Comparison of ENCODE assay signal across 20 mouse cellular contexts in genomic region chr9:54915576-54915975, GRCm38 (mm10). TPM values are rescaled to one million over a fixed set of nuclear protein-coding genes. Genes with fewer than 3 reads are reported as not detected.
DNase-seq lines count a peak whose midpoint lies in the region; ATAC-seq lines count a peak whose summit lies in the region.
"Had no signal": no experiment of that assay in that cellular context is flagged by ENCODE, and none has a peak within 500 bp of the region (broad histone marks: within the 10 kb centered on the region; RNA-seq: fewer than 3 reads in every experiment).

No protein-coding gene starts in this region.

- no peaks in the 10 kb centered on the region for H3K9me3 ChIP-seq in midbrain, embryonic 11.5 days (ENCODE audit: control insufficient read depth, low read length)
- H3K9me3 ChIP-seq in midbrain, embryonic 14.5 days (ENCODE audit: control insufficient read depth, low read length), result no peaks in the 10 kb centered on the region

- peaks cover 4% of the 10 kb centered on the region; the same call in 1 of the 2 replicates for H3K4me1 ChIP-seq in midbrain, embryonic 11.5 days (ENCODE audit: control insufficient read depth, insufficient read depth, low read length)
- 0 out of 2 replicates have a peak, but pooled peaks cover 5% of the 10 kb centered on the region for H3K4me1 ChIP-seq in midbrain, embryonic 14.5 days (ENCODE audit: control insufficient read depth, insufficient read depth, low read length)

- H3K27ac ChIP-seq in midbrain, embryonic 11.5 days (ENCODE audit: low read depth, low read length), result no peak overlapping the region
- no peak overlapping the region for H3K27ac ChIP-seq in midbrain, embryonic 14.5 days (replicated peaks; ENCODE audit: low read depth, low read length)

- no peaks in the 10 kb centered on the region for H3K36me3 ChIP-seq in midbrain, embryonic 11.5 days (ENCODE audit: control insufficient read depth, insufficient read depth, low read length)
- H3K36me3 ChIP-seq in midbrain, embryonic 14.5 days (ENCODE audit: control insufficient read depth, insufficient read depth, low read length), result peaks cover 12% of the 10 kb centered on the region

- WGBS in midbrain, embryonic 11.5 days, result 69% methylated on average over 7 of the region's 7 CpGs
- 73% methylated on average over 7 of the region's 7 CpGs for WGBS in midbrain, embryonic 14.5 days

- H3K4me2 ChIP-seq in midbrain, embryonic 11.5 days, result no peak overlapping the region
- no peak overlapping the region for H3K4me2 ChIP-seq in midbrain, embryonic 14.5 days (ENCODE audit: low read length)

- ATAC-seq in midbrain, embryonic 11.5 days (ENCODE audit: low FRiP score), result no peak
- no peak for ATAC-seq in midbrain, embryonic 14.5 days (ENCODE audit: low FRiP score, low TSS enrichment)
- ATAC-seq: activated CD4-positive, CD25-positive, alpha-beta regulatory T cell, adult 4 months; CD4-positive, CD25-positive, alpha-beta regulatory T cell, adult 4 months; Patski had no signal

- H3K4me3 ChIP-seq in midbrain, embryonic 11.5 days (ENCODE audit: low read depth, low read length), result no peak overlapping the region
- no peak overlapping the region for H3K4me3 ChIP-seq in midbrain, embryonic 14.5 days (replicated peaks; ENCODE audit: low read depth, low read length)

- H3K9ac ChIP-seq in midbrain, embryonic 11.5 days (ENCODE audit: low read length), result no peak overlapping the region
- H3K9ac ChIP-seq in midbrain, embryonic 14.5 days (replicated peaks; ENCODE audit: low read length), result no peak overlapping the region

- peak; percentile 69 for DNase-seq in heart, adult 11 months
- DNase-seq in heart, adult 18-20 months, result no peak
- peak; percentile 66 for DNase-seq in midbrain, embryonic 11.5 days (ENCODE audit: low spot score, missing footprints)
- DNase-seq in midbrain, embryonic 14.5 days, result no peak
- DNase-seq: adrenal gland, adult 2 months; adrenal gland, adult 8-10 months; adrenal gland, postnatal 10 days; adrenal gland, postnatal 14 days; adrenal gland, postnatal 25 days; adrenal gland, postnatal 36 days; B cell, adult 2 months; cerebellum, adult 11 months; cerebellum, adult 18-20 months had no signal

- no peaks in the 10 kb centered on the region for H3K27me3 ChIP-seq in midbrain, embryonic 11.5 days (ENCODE audit: control insufficient read depth, insufficient read depth, low read length)
- no peaks in the 10 kb centered on the region for H3K27me3 ChIP-seq in midbrain, embryonic 14.5 days (ENCODE audit: control insufficient read depth, insufficient read depth, low read length)
- H3K27me3 ChIP-seq: CH12.LX, Patski had no signal

RNA-seq across cellular contexts. Expression of gene Hykk, which starts 1.5 kb away (rescaled TPM):
- total RNA-seq in heart, adult 18-20 months (2021), result 1 to 10 TPM; 1.2 to 1.3 TPM
- polyA plus RNA-seq in midbrain, embryonic 11.5 days (2014; fragmentation: Nextera tagmentation; extraction: Ambion mirVana), result 4.2 and 4.5 TPM in 2 replicates
- 1.5 and 2.1 TPM in 2 replicates for polyA plus RNA-seq in midbrain, embryonic 14.5 days (2014; fragmentation: Nextera tagmentation; extraction: Ambion mirVana)
- total RNA-seq: MEL had no signal
- polyA plus RNA-seq: G1E had no signal

RNA-seq across cellular contexts. Expression of gene Psma4, which starts 35.0 kb away (rescaled TPM):
- total RNA-seq in heart, adult 18-20 months (2021), result 100 to 1,000 TPM; 123 to 128 TPM
- polyA plus RNA-seq in midbrain, embryonic 11.5 days (2014; fragmentation: Nextera tagmentation; extraction: Ambion mirVana), result 332 and 341 TPM in 2 replicates
- 273 and 276 TPM in 2 replicates for polyA plus RNA-seq in midbrain, embryonic 14.5 days (2014; fragmentation: Nextera tagmentation; extraction: Ambion mirVana)

RNA-seq across cellular contexts. Expression of gene AY074887, which starts 35.2 kb away (rescaled TPM):
- not detected for total RNA-seq in heart, adult 18-20 months (2021)
- 0.79 and 0.81 TPM in 2 replicates for polyA plus RNA-seq in midbrain, embryonic 11.5 days (2014; fragmentation: Nextera tagmentation; extraction: Ambion mirVana)
- 0.58 and 0.81 TPM in 2 replicates for polyA plus RNA-seq in midbrain, embryonic 14.5 days (2014; fragmentation: Nextera tagmentation; extraction: Ambion mirVana)
- total RNA-seq: adrenal gland, adult 18-20 months; adrenal gland, adult 2 months; adrenal gland, adult 8-10 months; adrenal gland, postnatal 10 days; adrenal gland, postnatal 14 days; adrenal gland, postnatal 25 days; adrenal gland, postnatal 36 days; CH12.LX; G1E; MEL had no signal
- polyA plus RNA-seq: activated CD4-positive, CD25-positive, alpha-beta regulatory T cell, adult 4 months; adrenal gland, adult 2 months; CD4-positive, CD25-positive, alpha-beta regulatory T cell, adult 4 months; G1E had no signal

RNA-seq across cellular contexts. Expression of gene Ireb2, which starts 52.0 kb away (rescaled TPM):
- total RNA-seq in heart, adult 18-20 months (2021), result 10 to 100 TPM; 22.0 to 22.6 TPM
- 64.5 and 72.6 TPM in 2 replicates for polyA plus RNA-seq in midbrain, embryonic 11.5 days (2014; fragmentation: Nextera tagmentation; extraction: Ambion mirVana)
- 40.2 and 62.3 TPM in 2 replicates for polyA plus RNA-seq in midbrain, embryonic 14.5 days (2014; fragmentation: Nextera tagmentation; extraction: Ambion mirVana)

Comparison
In these comparisons a context has a peak if more than half of its experiments do, and no peak if none do; other contexts are left out.
1. DNase-seq: peak in heart, adult 11 months (single experiment) and midbrain, embryonic 11.5 days (single experiment); none in heart, adult 18-20 months (0 of 2) and midbrain, embryonic 14.5 days (single experiment).